Comparison of ENCODE assay signal across 8 mouse cellular contexts in the genomic region with DNA sequence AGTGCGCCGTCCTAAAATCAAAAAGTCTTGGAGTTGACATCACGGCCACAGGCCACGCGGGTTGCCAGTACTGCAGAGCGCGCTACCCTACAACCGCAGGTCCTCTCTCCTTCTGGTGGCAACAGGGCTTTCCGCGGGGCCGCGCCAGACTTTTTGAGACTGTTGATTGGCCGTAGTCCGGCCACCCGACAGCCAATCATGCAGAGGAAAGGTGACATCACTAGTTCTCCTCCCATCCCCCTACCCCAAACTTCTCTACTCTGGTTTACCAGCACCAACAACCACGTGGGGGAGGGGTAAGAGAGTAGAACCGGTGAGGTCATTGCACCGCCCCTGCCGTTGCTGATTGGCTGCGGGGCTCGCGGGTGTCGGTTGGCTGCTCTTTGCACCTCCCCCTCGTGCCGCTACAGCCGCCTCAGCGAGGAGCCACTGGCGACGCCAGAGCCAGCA. TPM values are rescaled to one million over a fixed set of nuclear protein-coding genes. Genes with fewer than 3 reads are reported as not detected.
DNase-seq lines count a peak whose midpoint lies in the region; ATAC-seq and TF ChIP-seq lines count a peak whose summit lies in the region.

TSS of gene Cic (plus strand) at position 404 of the 450 bp plus-strand sequence.

- H3K4me3 ChIP-seq in heart, embryonic 11.5 days (ENCODE audit: low read depth, low read length): peak within 1 kb of the TSS; percentile 91
- H3K4me3 ChIP-seq in kidney, embryonic 15.5 days (replicated peaks): peak within 1 kb of the TSS; percentile 81
- peak within 1 kb of the TSS; percentile 79 for H3K4me3 ChIP-seq in limb, embryonic 15.5 days
- H3K4me3 ChIP-seq in midbrain, postnatal 0 days (ENCODE audit: low read depth, low read length): peak within 1 kb of the TSS; percentile 72
- peak within 1 kb of the TSS; percentile 81 for H3K4me3 ChIP-seq in stomach, embryonic 14.5 days (ENCODE audit: low read depth, low read length)

- peak; percentile 80 for ATAC-seq in erythroid progenitor cell, adult 5-6 weeks (replicated peaks; ENCODE audit: low FRiP score, poor library complexity, severe bottlenecking)
- ATAC-seq in heart, embryonic 11.5 days (replicated peaks; ENCODE audit: insufficient number of reproducible peaks, low FRiP score, low TSS enrichment): peak; percentile 85
- ATAC-seq in kidney, embryonic 15.5 days (replicated peaks; ENCODE audit: low FRiP score): peak; percentile 86
- ATAC-seq in limb, embryonic 15.5 days (ENCODE audit: insufficient number of reproducible peaks, low FRiP score, low TSS enrichment, low read depth): peak; percentile 89
- ATAC-seq in midbrain, postnatal 0 days (ENCODE audit: low FRiP score): peak; percentile 91
- ATAC-seq in stomach, embryonic 14.5 days (ENCODE audit: insufficient number of reproducible peaks, insufficient read depth, low FRiP score, low read depth): peak; percentile 89

- H3K27ac ChIP-seq in heart, embryonic 11.5 days (ENCODE audit: low read depth, low read length): peak within 1 kb of the TSS; percentile 91
- peak within 1 kb of the TSS; percentile 94 for H3K27ac ChIP-seq in kidney, embryonic 15.5 days
- H3K27ac ChIP-seq in limb, embryonic 15.5 days: peak within 1 kb of the TSS; percentile 97
- peak within 1 kb of the TSS; percentile 96 for H3K27ac ChIP-seq in midbrain, postnatal 0 days (ENCODE audit: low read depth, low read length)
- peak within 1 kb of the TSS; percentile 86 for H3K27ac ChIP-seq in stomach, embryonic 14.5 days (ENCODE audit: low read length)

- no peaks in the 10 kb centered on the region for H3K27me3 ChIP-seq in heart, embryonic 11.5 days (ENCODE audit: control insufficient read depth, insufficient read depth, low read length)
- H3K27me3 ChIP-seq in kidney, embryonic 15.5 days: no peaks in the 10 kb centered on the region
- no peaks in the 10 kb centered on the region for H3K27me3 ChIP-seq in limb, embryonic 15.5 days
- no peaks in the 10 kb centered on the region for H3K27me3 ChIP-seq in midbrain, postnatal 0 days (ENCODE audit: insufficient read depth, low read length)
- H3K27me3 ChIP-seq in stomach, embryonic 14.5 days (ENCODE audit: control insufficient read depth, insufficient read depth, low read length): no peaks in the 10 kb centered on the region

- H3K36me3 ChIP-seq in heart, embryonic 11.5 days (ENCODE audit: control insufficient read depth, insufficient read depth, low read length): peaks cover 8% of the 10 kb centered on the region; the same call in 1 of the 2 replicates
- H3K36me3 ChIP-seq in kidney, embryonic 15.5 days: peaks cover 16% of the 10 kb centered on the region
- peaks cover 17% of the 10 kb centered on the region for H3K36me3 ChIP-seq in limb, embryonic 15.5 days
- peaks cover 16% of the 10 kb centered on the region for H3K36me3 ChIP-seq in midbrain, postnatal 0 days (ENCODE audit: insufficient read depth, low read length)
- peaks cover 8% of the 10 kb centered on the region for H3K36me3 ChIP-seq in stomach, embryonic 14.5 days (ENCODE audit: control insufficient read depth, insufficient read depth, low read length)

- under 1% methylated on average over 29 of the region's 29 CpGs for WGBS in heart, embryonic 11.5 days (ENCODE audit: insufficient replicate concordance)
- WGBS in kidney, embryonic 15.5 days: 0% methylated on average over 29 of the region's 29 CpGs
- 0% methylated on average over 29 of the region's 29 CpGs for WGBS in limb, embryonic 15.5 days
- 0% methylated on average over 29 of the region's 29 CpGs for WGBS in midbrain, postnatal 0 days
- WGBS in stomach, embryonic 14.5 days: 0% methylated on average over 29 of the region's 29 CpGs

- H3K4me2 ChIP-seq in heart, embryonic 11.5 days: peak within 1 kb of the TSS; percentile 87
- H3K4me2 ChIP-seq in kidney, embryonic 15.5 days: peak within 1 kb of the TSS; percentile 82
- H3K4me2 ChIP-seq in limb, embryonic 15.5 days: peak within 1 kb of the TSS; percentile 82
- H3K4me2 ChIP-seq in midbrain, postnatal 0 days (ENCODE audit: low read depth, low read length, poor library complexity, severe bottlenecking): peak within 1 kb of the TSS; percentile 91
- H3K4me2 ChIP-seq in stomach, embryonic 14.5 days (replicated peaks; ENCODE audit: low read depth, low read length): peak within 1 kb of the TSS; percentile 75

- DNase-seq in CD8-positive naive resting alpha-beta T cell, adult 2 months (ENCODE audit: low read depth in 2 of 2, low spot score in 2 of 2): peak; percentile 98 to 99
- peak; percentile 99 for DNase-seq in brain, embryonic 18.5 days (ENCODE audit: low read depth, low spot score)
- peak; percentile 100 for DNase-seq in midbrain, postnatal 0 days (ENCODE audit: low spot score)

- H3K9me3 ChIP-seq in heart, embryonic 11.5 days (replicated peaks; ENCODE audit: control insufficient read depth, low read length): no peaks in the 10 kb centered on the region
- H3K9me3 ChIP-seq in kidney, embryonic 15.5 days (replicated peaks): no peaks in the 10 kb centered on the region
- H3K9me3 ChIP-seq in limb, embryonic 15.5 days: no peaks in the 10 kb centered on the region
- no peaks in the 10 kb centered on the region for H3K9me3 ChIP-seq in midbrain, postnatal 0 days (ENCODE audit: low read length)
- no peaks in the 10 kb centered on the region for H3K9me3 ChIP-seq in stomach, embryonic 14.5 days (ENCODE audit: control insufficient read depth, low read depth, low read length)

- peaks cover 23% of the 10 kb centered on the region for H3K4me1 ChIP-seq in heart, embryonic 11.5 days (ENCODE audit: control insufficient read depth, insufficient read depth, low read length)
- H3K4me1 ChIP-seq in kidney, embryonic 15.5 days: peaks cover 45% of the 10 kb centered on the region
- peaks cover 28% of the 10 kb centered on the region for H3K4me1 ChIP-seq in limb, embryonic 15.5 days
- H3K4me1 ChIP-seq in midbrain, postnatal 0 days (ENCODE audit: insufficient read depth, low read length): peaks cover 6% of the 10 kb centered on the region; the same call in 1 of the 2 replicates
- peaks cover 12% of the 10 kb centered on the region for H3K4me1 ChIP-seq in stomach, embryonic 14.5 days (ENCODE audit: control insufficient read depth, insufficient read depth, low read length)

- TF ChIP-seq CTCF in midbrain, postnatal 0 days (IDR thresholded peaks at IDR 0.05): no peak

- peak within 1 kb of the TSS; percentile 91 for H3K9ac ChIP-seq in heart, embryonic 11.5 days (ENCODE audit: low read depth, low read length)
- peak within 1 kb of the TSS; percentile 79 for H3K9ac ChIP-seq in kidney, embryonic 15.5 days
- peak within 1 kb of the TSS; percentile 67 for H3K9ac ChIP-seq in limb, embryonic 15.5 days
- H3K9ac ChIP-seq in midbrain, postnatal 0 days (replicated peaks; ENCODE audit: low read length, poor library complexity, severe bottlenecking): peak within 1 kb of the TSS; percentile 77
- peak within 1 kb of the TSS; percentile 69 for H3K9ac ChIP-seq in stomach, embryonic 14.5 days (replicated peaks; ENCODE audit: low read depth, low read length)

RNA-seq across cellular contexts. Expression of gene Cic, which starts in this region (rescaled TPM):
- total RNA-seq in erythroid progenitor cell, adult 5-6 weeks (2015; ENCODE audit: low replicate concordance): 114 and 181 TPM in 2 replicates
- 70.5 and 90.7 TPM in 2 replicates for total RNA-seq in erythroid progenitor cell, adult 5-6 weeks (2017; ENCODE audit: low replicate concordance)
- polyA plus RNA-seq in heart, embryonic 11.5 days (2014; fragmentation: Nextera tagmentation; extraction: Ambion mirVana): 25.0 and 31.5 TPM in 2 replicates
- polyA plus RNA-seq in kidney, embryonic 15.5 days (2015; fragmentation: Nextera tagmentation; extraction: Ambion mirVana): 28.2 and 32.4 TPM in 2 replicates
- polyA plus RNA-seq in limb, embryonic 15.5 days (2015; fragmentation: Nextera tagmentation; extraction: Ambion mirVana): 40.3 and 42.5 TPM in 2 replicates
- 145 and 146 TPM in 2 replicates for total RNA-seq in midbrain, postnatal 0 days (2014; rRNA removed)
- 26.8 and 31.9 TPM in 2 replicates for polyA plus RNA-seq in midbrain, postnatal 0 days (2015; fragmentation: Nextera tagmentation; extraction: Ambion mirVana)
- polyA plus RNA-seq in stomach, embryonic 14.5 days (2014; fragmentation: Nextera tagmentation; extraction: Ambion mirVana): 51.4 and 54.1 TPM in 2 replicates

Comparison
In these comparisons a context has a peak if more than half of its experiments do, and no peak if none do; other contexts are left out.
1. Peak in every context shown above with its lines: DNase-seq, ATAC-seq, H3K4me3 ChIP-seq and H3K27ac ChIP-seq.